Mouse (Mus musculus) cerebellum, adult 9-11 months (tissue): ENCODE data around the gene Ablim1.
A peak's percentile ranks its signal among the peaks of the same experiment; 100 is the strongest.

Experiments
- DNase-seq: peaks from one replicate; pipeline ENCODE4 v3.0.0; 2022

Gene Ablim1

GRCm38 (mm10) chr19:57211444-57212111 is 103.1 kb downstream of the Ablim1 start:
- peak; percentile 99 for DNase-seq

DNA sequence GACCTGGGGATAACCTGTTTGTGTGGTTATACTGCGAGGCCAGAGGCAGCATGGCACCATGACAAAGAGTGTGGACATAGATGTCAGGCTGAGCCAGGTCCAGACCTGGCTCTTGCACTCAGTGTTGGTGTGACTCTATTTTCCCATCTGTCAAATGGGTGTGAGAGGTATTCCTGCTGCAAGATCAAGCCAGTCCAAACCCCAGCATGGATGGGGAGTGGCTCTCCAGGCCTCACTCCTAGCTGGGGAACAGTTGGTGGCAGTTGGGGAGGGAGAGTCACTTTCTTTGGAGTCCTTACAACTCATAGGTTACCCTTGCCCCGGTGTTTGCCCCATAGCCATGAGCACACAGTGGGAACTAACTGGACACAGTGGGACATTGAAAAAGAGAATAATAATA is 103.8 kb downstream of the Ablim1 start:
- DNase-seq = peak; percentile 64

DNA sequence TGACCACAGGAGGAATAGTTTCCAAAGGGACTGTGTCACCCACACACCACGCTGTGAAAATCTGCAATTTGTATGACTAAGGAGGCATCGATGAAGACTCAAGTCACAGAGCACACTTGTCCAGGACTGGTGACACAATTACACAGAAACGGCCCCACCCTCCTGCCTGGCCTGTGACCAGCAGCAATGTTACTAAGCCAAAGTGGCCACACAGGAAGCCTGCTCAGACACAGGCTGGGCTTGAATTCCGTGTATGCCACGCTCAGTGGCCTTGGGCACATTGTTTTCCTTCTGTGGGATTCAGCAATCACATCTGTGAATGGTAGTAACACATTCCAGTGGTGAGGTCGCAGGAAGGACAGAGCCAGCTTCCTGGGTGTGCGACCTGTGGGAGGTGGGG is 110.6 kb downstream of the Ablim1 start:
- peak; percentile 60 for DNase-seq

DNA sequence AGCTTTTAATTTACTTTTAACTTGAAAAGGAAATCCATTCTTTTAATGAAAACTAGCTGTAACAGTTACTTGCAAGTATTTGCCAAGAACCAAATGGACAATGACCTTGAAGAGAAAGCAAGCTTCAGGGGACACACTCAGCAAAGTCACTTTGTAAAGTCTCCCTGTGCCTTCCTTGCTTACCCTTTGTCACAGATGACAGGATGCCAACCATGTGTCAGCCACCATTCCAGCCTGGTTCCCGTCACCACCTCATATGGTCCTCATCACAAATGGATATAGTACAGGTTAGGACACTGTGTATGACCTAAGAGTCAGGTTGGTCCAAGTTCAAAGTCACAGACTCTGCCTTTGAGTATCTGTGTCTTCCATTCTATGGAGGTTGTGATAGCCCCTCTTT is 112.2 kb downstream of the Ablim1 start:
- no peak for DNase-seq

GRCm38 (mm10) chr19:57201090-57201483 is 113.6 kb downstream of the Ablim1 start:
- DNase-seq = peak; percentile 71

GRCm38 (mm10) chr19:57200477-57201089 is 114.1 kb downstream of the Ablim1 start:
- no peak for DNase-seq

- no peak for DNase-seq
Measured at GRCm38 (mm10) chr19:57199361-57199760, 115.4 kb downstream of the Ablim1 start.

GRCm38 (mm10) chr19:57198531-57198930 is 116.2 kb downstream of the Ablim1 start:
- peak; percentile 73 for DNase-seq

DNA sequence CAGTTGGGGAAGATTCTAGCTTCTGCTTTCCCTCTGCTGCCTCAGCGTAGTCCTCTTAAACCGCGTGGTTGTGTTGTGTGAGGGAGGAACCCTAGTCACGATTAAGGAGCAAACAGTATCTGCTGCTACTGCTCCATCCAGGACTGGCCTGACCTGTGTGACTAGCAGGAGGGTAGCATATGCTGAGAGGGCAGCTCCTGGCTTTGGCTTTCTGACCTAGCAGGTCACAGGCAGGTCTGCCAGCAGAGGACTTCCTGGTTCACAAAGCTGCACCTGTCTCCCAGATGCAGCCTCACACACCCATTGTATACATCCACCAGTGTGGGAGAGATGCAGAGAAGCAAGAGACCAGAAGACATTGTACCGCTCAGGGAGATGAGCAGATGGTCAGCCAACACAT is 116.7 kb downstream of the Ablim1 start:
- DNase-seq = peak; percentile 72

- DNase-seq = peak; percentile 81
Measured at GRCm38 (mm10) chr19:57197043-57197817, 117.5 kb downstream of the Ablim1 start.

GRCm38 (mm10) chr19:57196616-57197015 is 118.1 kb downstream of the Ablim1 start:
- peak; percentile 55 for DNase-seq

GRCm38 (mm10) chr19:57195169-57195930 is 119.4 kb downstream of the Ablim1 start:
- DNase-seq = peak; percentile 69

DNA sequence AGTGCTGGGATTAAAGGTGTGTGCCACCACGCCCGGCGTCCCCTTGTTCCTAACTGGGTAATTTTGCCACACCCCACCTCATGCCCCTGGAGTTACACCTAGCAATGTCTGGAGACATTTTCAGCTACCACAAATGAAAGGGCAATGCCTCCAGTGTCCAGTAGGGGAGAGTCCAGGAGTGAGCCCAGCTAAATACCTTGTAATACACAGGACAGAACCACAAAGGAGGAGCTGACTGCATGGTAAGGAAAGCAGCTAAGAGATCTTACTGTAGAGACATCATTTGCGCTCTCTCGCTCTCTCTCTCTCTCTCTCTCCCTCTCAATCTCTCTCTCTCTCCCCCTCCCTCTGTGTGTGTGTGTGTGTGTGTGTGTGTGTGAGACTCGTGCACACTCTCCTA is 120.8 kb downstream of the Ablim1 start:
- peak; percentile 81 for DNase-seq

GRCm38 (mm10) chr19:57193382-57193781 is 121.3 kb downstream of the Ablim1 start:
- DNase-seq = no peak

GRCm38 (mm10) chr19:57191109-57191508 is 123.6 kb downstream of the Ablim1 start:
- no peak for DNase-seq

DNA sequence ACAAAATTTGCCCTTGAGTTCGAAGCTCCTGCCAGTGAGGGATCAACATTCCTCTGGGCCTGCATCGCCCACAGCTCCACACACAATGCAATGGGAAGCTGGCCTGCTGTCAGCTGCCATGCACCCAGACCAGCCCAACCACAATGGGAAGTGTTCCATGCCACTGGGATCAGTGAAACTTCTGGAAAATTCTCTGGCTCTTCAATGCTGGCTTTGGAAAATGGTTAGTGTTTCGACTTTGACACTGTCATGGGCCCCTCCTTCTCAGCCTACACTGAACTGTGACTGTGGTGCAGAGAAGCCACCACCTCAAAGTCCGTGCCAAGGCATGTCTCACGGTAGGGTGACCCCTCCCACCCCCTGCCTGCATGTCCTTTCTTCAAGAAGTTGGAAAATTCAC is 125.3 kb downstream of the Ablim1 start:
- no peak for DNase-seq

- DNase-seq = peak; percentile 72
Measured at GRCm38 (mm10) chr19:57188553-57188952, 126.2 kb downstream of the Ablim1 start.

DNA sequence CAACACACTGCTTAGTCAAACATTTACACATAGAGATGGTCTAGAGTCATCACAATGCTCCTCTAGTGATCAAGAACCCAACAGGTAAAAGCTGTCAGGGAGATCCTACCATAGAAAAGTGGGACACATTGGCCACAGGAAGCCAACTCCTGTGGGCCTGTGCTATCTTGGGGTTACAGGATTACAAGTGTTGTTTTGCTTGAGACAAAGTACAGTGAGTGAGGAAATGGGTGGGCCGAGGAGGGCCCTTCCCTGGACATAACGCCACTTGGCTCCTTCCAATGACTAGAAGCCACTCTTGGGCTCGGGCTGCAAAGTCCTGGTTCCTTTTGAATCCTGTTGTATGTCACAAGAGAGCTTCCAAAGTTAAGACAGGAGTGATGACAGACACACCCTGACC is 129.7 kb downstream of the Ablim1 start:
- no peak for DNase-seq

GRCm38 (mm10) chr19:57182938-57183720 is 131.6 kb downstream of the Ablim1 start:
- no peak for DNase-seq

DNA sequence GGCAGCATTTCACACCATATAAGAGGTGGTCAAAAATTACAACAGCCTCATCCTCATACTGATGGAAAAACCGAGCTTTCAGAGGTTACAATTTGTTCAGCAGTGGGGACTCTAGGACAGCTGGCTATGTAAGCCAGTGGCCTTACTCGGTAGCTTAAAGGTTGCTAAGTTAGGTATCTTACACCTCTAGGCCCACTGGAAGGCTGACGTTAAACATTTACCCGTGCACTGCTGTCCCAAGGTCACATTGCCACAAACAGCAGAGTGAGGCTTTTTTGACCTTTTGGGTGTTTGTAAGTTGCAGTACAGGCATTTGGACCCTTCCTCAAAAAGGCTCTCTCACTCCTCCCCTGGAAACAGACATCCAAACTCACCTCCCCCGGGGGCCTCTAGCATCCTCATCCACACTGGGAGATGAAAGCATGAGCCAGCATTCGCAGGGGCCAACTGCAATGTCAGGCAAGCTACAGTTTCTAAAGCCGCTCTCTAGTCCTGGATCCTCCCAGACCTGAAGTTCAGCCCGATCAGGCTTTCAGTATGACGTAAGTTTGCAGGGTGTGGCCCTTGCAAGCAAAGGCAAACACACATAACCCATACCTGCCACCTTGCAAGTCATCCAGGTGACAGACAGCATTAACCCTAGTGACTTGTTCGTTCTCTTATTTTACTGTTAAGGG is 132.7 kb downstream of the Ablim1 start:
- DNase-seq = no peak

GRCm38 (mm10) chr19:57181317-57181716 is 133.4 kb downstream of the Ablim1 start:
- DNase-seq = peak; percentile 69

GRCm38 (mm10) chr19:57180908-57181307 is 133.8 kb downstream of the Ablim1 start:
- no peak for DNase-seq
